Mouse (Mus musculus): ENCODE data around the gene Twnk.

- TF ChIP-seq CTCF (IDR thresholded peaks at IDR 0.05): peak; percentile 91
- no peak for TF ChIP-seq EP300 (IDR thresholded peaks at IDR 0.05)
Measured at GRCm38 (mm10) chr19:45030746-45031693, 25.6 kb downstream of the Twnk start.

All from lung, postnatal 0 days (tissue).